Mouse (Mus musculus): ENCODE results near the gene Atp10b.

DNA sequence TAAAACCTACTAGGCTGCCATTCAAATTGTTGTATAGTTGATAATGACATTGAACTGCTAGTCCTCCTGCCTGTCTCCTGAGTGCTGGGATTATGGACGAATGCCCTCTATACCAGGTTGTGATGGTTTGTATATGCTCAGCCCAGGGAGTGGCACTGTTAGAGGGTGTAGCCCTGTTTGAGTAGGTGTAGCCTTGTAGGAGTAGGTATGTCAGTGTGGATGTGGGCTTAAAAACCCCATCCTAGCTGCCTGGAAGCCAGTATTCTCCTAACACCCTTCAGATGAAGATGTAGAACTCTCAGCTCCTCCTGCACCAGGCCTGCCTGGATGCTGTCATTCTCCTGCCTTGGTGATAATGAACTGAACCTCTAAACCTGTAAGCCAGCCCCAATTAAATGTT lies at the start of gene Atp10b:
- TF ChIP-seq CTCF (IDR thresholded peaks at IDR 0.05; ENCODE audit: borderline replicate concordance, control insufficient read depth, extremely low read depth, insufficient read depth, low read length, poor library complexity), result no peak
- TF ChIP-seq POLR2A (IDR thresholded peaks at IDR 0.05; ENCODE audit: control insufficient read depth, extremely low read depth, insufficient read depth, low read length, poor library complexity), result no peak

Data from thymus, adult 2 months (tissue).